Mouse (Mus musculus): Measurements from ENCODE around the gene Cmc2.

Gene Cmc2

DNA sequence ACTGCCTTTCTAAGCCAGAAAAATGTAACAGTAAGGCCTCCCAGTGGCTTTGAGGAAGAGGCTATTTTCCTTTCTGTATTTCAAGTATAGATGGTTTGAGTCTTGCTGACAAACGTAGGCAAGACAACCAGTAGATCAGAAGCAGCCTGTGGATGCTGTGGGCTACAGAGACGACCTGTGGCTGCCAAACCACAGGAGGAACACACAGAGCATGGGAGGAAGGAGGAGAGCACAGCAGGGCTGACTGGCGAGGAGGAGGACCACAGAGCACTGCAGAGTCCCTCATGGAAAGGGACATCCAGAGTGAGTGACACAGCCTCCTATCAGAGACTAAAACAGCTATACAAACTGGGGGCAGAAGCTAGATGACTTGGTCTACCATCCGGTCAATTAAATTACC lies 16.0 kb downstream of the Cmc2 start:
- DNase-seq = no peak

DNA sequence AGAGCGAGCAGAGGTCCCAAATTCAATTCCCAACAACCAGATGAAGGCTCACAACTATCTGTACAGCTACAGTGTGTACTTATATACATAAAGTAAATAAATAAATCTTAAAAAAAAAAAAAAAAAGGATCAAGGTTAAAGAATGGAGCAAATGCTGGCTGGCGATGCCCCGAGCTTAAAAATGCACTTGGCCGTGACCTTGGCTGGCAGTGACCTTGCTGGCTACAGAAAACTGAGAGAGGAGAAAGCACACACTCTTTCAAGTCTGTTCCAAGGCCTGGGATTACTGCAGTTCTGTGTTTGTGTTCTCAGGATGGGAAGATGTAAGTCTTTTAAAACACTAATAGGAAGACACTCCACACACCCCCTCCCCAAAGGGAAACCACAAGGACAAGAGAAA lies 16.5 kb downstream of the Cmc2 start:
- DNase-seq = no peak

DNA sequence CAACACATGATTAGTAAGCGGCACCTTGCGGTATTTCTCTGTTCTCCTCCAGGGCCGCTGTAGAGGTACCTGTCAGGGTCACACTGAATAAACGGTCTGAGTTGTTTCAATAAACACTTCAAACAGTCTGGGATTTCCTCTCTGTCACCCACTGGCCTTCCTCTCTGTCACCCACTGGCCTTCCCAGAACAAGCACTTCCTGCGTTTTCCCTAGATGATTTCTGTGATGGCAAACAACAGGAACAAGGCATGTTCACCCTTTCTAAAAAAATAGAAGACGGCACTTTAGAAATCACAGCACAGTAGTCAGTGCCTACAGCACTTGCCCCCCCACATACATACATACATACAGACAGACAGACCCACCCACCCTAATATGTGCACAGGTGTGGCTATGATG lies 25.7 kb downstream of the Cmc2 start:
- no peak for DNase-seq

DNA sequence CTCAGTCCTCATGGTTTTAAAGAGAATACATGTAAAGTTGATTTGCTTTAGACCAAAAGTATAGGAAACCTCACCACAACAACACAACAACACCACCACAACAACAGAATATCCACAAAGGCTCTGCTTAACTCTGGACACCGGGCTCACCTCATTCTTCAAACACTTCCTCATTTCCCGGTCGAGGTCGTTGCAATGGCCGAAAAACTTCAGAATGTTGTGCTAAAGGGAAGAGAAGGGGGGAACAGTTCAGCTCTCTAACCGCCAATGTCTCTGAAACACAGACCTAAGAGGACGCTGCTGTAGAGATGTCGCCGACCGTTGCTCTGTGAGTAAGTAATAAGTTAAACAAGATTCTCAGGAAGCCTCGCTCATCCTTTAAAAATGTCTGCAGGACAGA lies 27.3 kb downstream of the Cmc2 start:
- DNase-seq = no peak

DNA sequence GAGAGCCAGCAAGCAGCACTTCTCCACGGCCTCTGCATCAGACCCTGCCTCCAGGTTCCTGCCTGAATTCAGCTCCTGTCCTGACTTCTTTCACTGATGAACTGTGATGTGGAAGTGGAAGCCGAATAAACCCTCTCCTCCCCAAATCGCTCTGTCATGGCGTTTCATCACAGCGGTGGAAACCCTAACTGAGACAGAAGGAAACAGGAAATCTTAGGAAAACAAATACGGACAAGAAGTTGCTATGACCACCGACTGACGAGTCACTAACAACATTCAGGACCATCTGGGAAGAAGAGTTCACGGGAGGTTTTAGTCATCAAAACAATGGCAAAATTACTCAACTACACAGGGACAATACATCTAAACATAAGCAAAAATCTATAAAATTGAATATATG lies 28.6 kb downstream of the Cmc2 start:
- no peak for DNase-seq

DNA sequence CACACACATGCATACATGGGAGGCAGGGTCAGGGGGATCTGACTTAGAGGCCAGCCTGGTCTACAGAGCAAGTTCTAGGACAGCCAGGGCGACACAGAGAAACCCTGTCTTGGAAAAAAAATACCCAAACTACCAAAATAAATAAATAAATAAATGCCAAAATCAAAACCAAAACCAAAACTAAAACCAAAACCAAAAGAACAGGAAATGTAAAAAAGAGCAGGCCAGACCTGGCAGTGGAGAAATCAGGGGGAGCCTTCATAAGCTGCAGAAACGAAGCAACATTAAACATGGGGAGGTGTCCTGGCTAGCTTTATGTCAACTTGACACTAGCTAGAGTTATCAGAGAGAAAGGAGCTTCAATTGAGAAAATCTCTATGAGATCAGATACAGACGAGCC lies 29.1 kb downstream of the Cmc2 start:
- DNase-seq = no peak

DNA sequence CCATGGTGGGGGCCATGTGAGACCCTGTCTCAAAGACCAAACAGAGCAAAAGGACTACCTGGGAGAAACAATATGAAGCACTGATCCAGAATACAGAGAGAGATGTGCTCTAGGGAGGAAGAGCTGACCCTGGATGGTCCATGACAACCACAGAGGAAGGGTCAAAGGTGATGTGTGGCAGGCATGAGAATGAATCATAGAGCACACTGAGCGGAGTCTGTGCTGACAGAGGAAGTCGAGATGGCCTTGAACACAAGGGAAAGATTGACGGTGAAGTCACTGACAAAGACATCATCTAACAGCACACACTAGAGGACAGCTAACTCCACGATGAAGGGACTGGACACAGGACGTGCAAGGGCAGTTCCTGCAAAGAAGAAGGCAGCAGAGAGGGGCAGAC lies 29.8 kb downstream of the Cmc2 start:
- no peak for DNase-seq

DNA sequence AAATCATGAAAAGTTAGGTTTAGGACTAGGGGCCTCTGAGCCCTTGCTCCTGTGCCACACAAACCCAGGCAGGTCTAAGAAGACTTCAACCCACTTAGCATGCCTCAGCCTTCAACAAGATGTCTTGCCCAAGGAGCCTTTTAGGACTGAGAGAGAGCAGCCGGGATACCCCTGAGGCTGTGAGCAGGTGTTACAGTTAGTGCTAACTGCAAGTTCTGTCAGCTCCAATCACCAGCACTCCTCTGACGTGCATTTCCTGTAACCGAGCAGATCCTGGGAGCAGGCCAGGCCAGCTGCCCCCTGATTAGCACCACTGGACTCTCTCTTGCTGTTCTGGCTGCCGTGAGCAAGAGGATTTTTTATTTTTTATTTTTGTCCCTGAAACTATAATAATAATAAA lies 33.4 kb downstream of the Cmc2 start:
- no peak for DNase-seq

DNA sequence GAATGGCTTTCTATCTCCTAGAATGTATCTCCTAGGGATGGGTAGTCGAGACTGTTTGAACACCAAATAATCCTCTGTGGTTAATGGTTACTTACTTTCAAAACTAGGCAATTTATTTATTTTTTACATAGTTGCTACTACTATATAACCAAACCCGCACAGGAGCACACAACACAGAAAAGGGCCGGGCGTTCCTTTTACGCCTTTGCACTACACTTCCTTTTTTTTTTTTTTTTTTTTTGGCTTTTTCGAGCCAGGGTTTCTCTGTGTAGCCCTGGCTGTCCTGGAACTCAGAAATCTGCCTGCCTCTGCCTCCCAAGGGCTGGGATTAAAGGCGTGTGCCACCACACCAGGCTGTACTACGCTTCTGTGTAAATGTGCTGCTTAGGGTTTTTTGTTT lies 39.9 kb downstream of the Cmc2 start:
- no peak for DNase-seq

DNA sequence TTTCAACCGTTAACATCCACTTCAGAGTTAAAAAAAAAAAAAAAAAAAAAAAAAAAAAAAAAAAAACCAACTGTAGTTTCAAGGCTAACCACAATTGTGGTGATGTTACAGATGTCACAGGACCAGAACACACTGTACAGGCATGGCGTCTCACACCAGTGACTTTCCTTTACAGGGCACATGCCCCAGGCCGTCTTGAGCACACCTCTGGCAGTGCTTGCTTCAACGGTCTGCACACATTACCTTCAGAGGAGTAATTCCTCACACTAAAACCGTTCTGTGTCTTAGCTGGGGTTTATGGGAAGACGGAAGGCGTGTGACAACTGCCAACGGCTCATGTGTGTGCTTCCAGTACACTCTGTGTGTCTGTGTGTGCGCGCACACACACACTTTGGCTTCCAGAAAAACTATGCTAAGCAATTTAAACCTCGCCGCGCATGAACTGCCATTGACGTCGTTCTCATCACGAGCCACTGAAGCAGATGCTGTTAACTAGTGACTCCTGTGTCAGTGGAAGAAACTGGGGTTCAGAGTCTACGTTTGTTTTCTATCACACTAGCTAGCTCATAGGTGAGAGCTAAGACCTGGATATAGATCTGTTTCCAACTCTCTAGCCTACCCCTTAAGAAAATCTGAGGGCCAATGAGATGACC lies 45.3 kb downstream of the Cmc2 start:
- DNase-seq = no peak

DNA sequence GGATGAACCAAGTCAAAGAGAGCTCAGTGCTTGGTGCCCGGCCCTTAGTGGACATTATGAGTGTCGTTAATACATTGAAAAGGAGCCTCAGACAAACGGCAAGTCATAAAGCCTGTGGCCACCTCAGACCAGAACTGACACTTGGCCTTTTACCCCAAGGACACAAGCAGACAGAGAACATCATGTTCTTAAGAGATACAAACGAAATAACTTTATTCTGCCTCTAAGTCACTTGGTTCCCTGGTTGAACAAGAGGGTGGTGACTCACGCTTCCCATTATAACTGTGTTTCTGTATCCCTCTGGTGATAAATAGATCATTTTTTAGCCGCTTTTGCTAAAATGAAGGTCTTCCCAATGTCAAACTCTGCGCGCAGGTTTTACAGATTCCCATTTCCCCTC lies 47.3 kb downstream of the Cmc2 start:
- no peak for DNase-seq

DNA sequence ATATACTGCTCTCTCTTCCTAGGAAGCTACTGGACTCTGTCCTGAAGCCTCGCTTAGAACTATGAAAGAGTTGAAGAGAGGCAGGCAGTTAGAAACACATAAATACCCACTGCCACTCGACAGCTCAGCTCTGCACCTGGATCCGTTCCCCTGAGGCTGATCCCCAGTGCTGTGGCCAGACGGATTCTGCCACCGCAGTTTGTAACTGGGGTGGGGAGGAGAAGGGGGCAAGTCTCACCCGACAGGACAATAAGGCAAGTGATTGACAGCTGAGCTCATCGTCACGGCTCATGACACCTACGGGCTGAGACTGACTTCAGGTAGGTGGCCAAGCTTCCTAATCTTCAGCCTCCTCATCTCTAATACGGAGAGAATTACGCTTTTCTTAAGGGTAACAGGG lies 47.7 kb downstream of the Cmc2 start:
- no peak for DNase-seq

DNA sequence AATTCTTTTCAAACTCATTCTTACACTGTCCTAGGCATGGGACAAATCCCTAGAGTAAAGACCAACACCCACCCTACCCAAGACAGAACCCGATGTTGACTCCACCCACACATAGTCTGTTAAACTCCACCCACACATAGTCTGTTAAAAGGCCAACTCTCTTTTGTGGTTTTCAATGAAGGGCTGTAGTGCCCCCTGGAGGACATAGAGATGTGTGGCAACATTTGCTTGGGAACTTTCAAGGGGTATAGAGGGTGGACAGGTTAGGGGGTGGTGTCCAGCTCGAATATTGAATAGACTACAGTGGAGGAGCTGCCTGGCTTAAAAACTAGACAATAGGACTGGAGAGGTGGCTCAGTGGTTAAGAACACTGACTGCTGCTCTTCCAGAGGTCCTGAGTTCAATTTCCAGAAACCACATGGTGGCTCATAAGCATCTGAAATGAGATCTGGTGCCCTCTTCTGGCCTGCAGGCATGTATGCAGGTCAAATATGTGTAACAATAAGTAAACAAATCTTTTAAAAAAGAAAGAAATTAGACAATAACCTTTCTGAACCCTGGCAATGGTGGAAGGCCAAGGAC lies 48.4 kb downstream of the Cmc2 start:
- DNase-seq = peak; percentile 22 to 27

DNA sequence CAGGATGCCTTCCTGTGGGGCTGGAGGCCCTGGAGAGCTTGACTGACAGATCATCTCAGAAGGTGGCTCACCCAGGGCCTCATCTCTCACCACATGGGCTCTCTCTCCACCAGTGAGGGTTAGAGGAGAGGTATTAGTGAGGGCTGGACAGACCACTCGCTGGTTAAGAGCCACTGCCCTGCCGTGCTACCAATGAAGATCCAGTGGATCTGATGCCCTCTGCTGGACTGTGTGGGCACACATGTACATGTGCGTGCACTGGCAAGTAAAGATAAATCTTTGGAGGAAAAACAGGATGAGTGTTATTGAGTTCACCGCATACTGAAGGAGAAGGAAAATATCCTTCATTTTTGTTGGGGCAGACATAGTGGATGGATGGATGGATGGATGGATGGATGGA lies 52.6 kb downstream of the Cmc2 start:
- DNase-seq = peak; percentile 83 to 89

DNA sequence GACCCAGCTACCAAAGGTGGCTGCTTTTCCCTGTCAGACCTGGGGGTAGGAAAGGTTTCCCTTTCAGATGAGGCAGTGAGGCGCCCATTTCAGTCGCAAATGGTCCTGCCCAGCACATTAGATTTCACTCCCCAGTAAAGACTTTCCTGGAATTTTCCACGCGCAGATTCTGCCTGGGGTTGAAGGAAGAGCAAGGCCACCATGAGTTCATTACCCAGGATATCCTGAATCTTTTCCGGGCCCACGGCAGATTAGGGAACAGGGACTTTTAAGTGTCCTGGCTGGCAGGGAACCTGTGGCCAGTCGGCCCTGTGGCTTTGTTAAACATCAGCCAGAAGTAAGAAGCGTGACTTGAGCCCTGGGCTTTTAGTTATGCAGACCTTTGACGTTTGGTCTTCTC lies 53.9 kb downstream of the Cmc2 start:
- no peak for DNase-seq

DNA sequence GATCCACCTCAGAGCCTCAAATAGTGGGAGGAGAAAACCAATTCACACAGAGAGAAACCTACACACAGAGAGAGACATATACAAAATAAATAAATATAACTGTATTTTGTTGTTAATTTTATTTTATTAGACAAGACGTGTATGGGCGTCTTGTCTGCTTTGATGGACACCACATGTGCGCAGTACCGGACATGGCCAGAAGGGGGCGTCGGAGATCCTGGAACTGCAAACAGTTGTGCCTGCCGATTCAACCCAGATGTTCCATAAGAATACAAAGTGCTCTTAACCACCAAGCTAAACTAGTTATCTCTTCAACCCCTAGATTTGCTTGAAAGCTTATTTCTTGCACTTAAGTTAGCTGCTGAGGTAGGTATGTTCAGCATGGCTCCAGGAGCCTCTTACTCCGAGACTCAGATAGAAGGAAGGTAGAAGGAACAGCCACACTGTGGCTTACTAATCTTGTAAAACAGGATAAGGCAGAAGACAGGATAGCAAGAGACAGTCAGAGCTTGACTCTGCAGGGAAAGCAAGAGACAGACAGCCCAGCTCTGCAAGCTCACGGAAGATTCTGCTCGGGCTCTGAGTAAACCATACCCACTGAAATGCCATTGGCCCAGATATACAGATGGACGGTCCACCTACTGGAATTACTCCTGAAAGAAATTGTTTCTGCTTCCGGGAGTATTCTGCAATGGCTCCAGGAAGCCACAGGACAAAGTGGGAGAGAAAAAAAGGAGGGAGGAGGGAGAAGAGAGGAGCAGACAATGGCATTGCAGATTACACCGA lies 54.9 kb downstream of the Cmc2 start:
- DNase-seq = peak; percentile 38 to 61

DNA sequence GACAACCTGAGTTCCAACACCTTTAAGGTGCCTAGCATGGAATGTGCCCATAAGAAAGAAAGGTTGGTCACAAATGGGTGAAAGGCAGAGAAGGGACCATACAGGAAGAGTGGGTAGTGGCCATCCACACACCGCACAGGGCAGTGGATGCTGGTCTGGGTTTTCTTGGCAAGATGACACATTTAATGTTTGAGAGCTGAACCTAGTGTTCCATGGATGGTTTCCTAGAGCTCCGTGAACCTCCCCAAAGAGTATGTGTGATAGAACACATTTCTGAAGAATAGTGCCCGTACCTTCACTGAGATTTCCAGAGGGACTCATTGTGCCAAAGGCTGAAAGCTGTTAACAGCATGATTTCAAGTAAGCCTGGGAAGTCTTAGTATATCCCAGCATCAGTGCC lies 56.7 kb downstream of the Cmc2 start:
- DNase-seq = peak in 1 of 2 experiments; percentile 47

DNA sequence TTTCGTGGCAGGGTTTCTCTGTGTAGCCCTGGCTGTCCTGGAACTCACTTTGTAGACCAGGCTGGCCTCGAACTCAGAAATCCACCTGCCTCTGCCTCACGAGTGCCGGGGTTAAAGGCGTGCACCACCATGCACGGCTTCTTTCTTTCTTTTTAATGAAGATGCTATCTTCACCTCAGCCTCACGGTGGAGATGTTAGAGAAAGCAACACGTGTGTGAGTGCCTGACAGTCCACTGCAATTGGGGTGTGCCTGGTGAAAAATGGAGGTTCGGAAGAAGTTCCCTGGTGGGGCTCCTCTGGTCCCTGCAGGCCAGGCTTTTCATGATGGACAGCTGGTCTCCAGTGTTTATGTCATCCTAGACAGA lies 57.2 kb downstream of the Cmc2 start:
- DNase-seq = peak in 1 of 2 experiments; percentile 37

DNA sequence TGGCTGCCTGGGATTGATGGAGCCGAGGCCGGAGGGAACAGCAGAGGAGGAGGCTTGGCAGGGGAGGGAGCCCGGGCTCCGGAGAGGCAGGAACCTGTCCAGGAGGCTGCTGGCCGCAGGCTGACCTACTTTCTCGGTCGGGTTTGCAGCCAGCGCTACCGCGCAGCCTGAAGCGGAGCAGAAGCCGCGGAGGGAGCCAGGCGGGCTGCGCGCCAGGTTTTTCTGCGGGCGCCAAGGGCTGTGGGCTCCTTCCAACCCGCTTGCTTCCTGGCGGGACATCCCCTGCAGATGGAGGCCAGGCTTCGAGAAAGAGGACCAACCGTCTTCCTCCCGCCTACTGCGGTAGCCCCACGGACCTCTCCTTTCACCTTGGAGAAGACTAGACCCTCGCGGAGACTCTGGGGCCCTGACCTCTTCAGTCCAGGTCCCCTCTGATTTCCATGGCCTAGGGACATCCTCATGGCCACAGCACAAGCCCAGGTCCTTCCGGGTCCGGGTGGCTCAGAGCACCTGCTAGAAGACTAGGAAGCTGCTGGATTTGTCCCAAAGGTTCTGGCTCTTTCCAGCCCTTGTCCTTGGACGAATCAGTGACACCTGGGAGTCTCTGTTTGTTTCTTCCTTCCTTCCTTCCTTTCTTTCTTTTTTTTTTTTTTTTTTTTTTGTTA lies 57.8 kb downstream of the Cmc2 start:
- DNase-seq = peak; percentile 98 to 99

DNA sequence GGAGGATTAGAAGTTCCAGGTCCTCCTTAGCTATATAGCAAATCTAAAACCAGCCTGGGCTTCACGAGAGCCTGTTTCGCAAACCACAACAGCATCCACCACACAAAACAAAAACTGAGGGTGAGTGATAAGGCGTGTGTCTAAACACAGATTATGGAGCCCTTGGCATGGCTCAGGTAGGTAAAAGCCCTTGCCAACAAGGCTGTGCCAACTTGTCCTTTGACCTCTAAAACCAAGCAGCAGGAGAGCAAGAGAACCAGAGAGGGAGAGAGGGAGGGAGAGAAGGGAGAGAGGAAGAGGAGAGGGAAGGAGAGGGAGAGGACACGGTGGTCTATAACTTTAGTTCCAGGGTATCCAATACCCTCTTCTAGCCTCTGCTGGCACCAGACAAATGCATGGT lies 59.1 kb downstream of the Cmc2 start:
- DNase-seq = peak; percentile 41 to 45

DNA sequence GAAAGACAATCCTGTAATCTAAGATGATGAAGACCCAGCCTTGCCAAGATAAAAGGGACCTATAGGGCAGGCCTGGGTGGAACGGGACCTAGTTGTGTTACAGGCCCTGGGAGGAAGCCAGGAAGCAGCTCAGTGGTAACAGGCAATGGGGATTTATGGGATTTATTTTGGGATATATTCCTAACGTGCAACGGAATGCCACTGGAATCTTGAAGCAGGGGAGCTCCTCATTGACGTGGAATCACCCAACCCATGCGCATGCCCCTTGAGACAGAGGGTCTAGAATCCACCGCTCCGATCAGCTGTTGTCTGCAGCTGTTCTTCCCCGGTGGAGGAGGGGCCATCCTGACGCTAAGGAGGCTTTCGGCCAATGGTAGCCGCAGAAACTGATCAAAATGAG lies 69.2 kb downstream of the Cmc2 start:
- no peak for DNase-seq

DNA sequence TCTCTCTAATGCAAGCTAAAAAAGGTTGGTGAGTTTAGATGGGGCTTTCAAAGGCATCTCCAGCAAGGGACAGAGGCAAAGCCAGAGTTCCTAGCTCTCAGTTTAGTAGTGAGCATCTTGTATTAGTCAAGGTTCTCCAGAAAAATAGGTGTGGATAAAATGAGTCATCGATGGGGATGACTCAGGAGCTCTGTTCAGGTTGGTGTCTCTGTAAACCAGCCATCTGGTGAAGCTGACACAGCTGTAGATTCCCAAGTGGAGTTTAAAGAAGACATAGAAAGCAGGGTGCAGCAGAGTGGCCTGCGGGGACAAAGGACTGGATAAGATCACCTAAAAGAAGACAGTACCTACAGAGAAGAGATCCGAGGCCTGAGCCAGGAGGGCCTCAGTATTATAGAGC lies 73.2 kb downstream of the Cmc2 start:
- DNase-seq = no peak

DNA sequence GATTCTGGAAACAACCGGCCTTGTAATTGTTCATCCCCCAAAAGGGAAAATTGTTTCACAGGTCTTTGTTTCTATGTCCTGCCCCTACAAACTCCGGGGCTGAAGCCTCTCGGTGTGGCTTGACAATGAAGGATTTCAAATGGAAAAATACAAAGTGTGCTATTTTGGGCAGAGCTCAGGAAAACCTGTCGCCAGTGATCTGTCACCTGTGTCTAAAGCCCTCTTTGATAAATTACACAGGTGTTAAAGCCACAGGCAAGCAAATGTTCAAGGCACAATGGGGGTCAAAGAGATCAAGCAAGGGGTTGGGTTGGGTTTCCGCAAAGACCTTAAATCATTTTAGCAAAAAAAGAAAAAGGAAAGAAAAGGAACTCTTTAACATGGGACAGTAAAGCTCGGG lies 78.6 kb downstream of the Cmc2 start:
- peak; percentile 38 to 39 for DNase-seq
